8 mouse cellular contexts compared by ENCODE assay signal in the genomic region with DNA sequence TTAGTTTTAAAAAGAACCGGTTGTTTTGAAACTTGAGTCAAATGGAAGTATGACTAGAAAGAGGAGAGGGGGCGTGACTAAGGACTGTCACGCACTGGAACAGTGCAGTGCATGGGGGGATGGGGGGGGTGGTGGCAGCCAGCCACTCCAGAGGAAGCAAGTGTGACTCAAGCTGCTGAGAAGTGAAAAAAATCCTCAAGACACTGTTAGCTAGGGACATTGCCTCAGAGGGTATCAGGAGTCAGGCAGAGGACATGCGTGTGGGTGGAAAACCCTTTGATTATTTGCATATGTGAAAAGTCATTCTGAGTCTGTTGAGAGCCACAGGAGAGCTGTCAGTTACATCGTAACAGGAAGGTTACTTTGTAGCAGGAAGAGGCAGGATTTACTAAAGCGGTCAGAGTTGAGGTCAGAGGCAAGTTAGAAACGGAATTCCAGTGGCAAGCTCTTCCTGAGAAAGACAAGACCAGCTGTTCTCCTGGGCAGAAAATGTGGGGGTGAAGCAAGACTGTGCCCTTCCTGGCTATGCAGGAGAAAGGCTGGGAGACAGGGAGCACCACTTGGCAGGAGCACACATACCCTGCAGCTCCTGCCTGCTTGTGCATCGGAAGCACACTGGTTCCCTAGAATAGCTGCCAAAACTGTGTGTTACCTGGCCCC. TPM values are rescaled to one million over a fixed set of nuclear protein-coding genes. Genes with fewer than 3 reads are reported as not detected.
DNase-seq lines count a peak whose midpoint lies in the region; ATAC-seq lines count a peak whose summit lies in the region.

No protein-coding gene starts in this region.

- intact Hi-C loops in heart, postnatal 14 days (cut with DNase I), result loop anchor here (2.0 kb wide), 1 partner anchor 22 kb away; the partner anchor contains the start of gene Stoml1

- H3K4me3 ChIP-seq in embryonic facial prominence, embryonic 10.5 days, result peak overlapping the region; percentile 18; the same call in 1 of the 2 replicates
- H3K4me3 ChIP-seq in limb, embryonic 15.5 days, result no peak overlapping the region
- H3K4me3 ChIP-seq in neural tube, embryonic 11.5 days (ENCODE audit: low read depth, low read length), result no peak overlapping the region

- H3K9ac ChIP-seq in limb, embryonic 15.5 days, result no peak overlapping the region
- H3K9ac ChIP-seq in neural tube, embryonic 11.5 days (ENCODE audit: low read length), result no peak overlapping the region

- no peak for DNase-seq in frontal cortex, postnatal 14 days (ENCODE audit: low spot score in 2 of 2)
- peak; percentile 80 for DNase-seq in NIH3T3 (ENCODE audit: low read depth)
- DNase-seq in embryonic facial prominence, embryonic 10.5 days (ENCODE audit: low spot score), result peak; percentile 54
- DNase-seq in heart, postnatal 14 days, result peak; percentile 32 to 43
- DNase-seq in neural tube, embryonic 11.5 days (ENCODE audit: low spot score), result peak; percentile 20
- no peak for DNase-seq in left cerebral cortex, adult 9 months (ENCODE audit: low spot score in 2 of 2)

- H3K4me2 ChIP-seq in limb, embryonic 15.5 days, result 0 out of 2 replicates have a peak overlapping the region, but pooled peaks have one; percentile 19
- H3K4me2 ChIP-seq in neural tube, embryonic 11.5 days (ENCODE audit: low read depth), result 0 out of 2 replicates have a peak overlapping the region, but pooled peaks have one; percentile 6

- peaks cover 32% of the 10 kb centered on the region for H3K4me1 ChIP-seq in embryonic facial prominence, embryonic 10.5 days
- peaks cover 17% of the 10 kb centered on the region for H3K4me1 ChIP-seq in limb, embryonic 15.5 days
- H3K4me1 ChIP-seq in neural tube, embryonic 11.5 days (ENCODE audit: control insufficient read depth, insufficient read depth, low read length), result peaks cover 4% of the 10 kb centered on the region; the same call in 1 of the 2 replicates

- WGBS in embryonic facial prominence, embryonic 10.5 days, result 28% methylated on average over 8 of the region's 8 CpGs
- 7% methylated on average over 8 of the region's 8 CpGs for WGBS in limb, embryonic 15.5 days
- WGBS in neural tube, embryonic 11.5 days, result 37% methylated on average over 8 of the region's 8 CpGs

- H3K9me3 ChIP-seq in embryonic facial prominence, embryonic 10.5 days, result no peaks in the 10 kb centered on the region
- H3K9me3 ChIP-seq in limb, embryonic 15.5 days, result no peaks in the 10 kb centered on the region
- no peaks in the 10 kb centered on the region for H3K9me3 ChIP-seq in neural tube, embryonic 11.5 days (ENCODE audit: control insufficient read depth, low read length)

- no peaks in the 10 kb centered on the region for H3K36me3 ChIP-seq in embryonic facial prominence, embryonic 10.5 days (replicated peaks)
- no peaks in the 10 kb centered on the region for H3K36me3 ChIP-seq in limb, embryonic 15.5 days
- no peaks in the 10 kb centered on the region for H3K36me3 ChIP-seq in neural tube, embryonic 11.5 days (ENCODE audit: control insufficient read depth, insufficient read depth, low read length)

- no peaks in the 10 kb centered on the region for H3K27me3 ChIP-seq in embryonic facial prominence, embryonic 10.5 days (replicated peaks; ENCODE audit: low read depth, poor library complexity, severe bottlenecking)
- no peaks in the 10 kb centered on the region for H3K27me3 ChIP-seq in limb, embryonic 15.5 days
- H3K27me3 ChIP-seq in neural tube, embryonic 11.5 days (ENCODE audit: control insufficient read depth, insufficient read depth, low read length), result no peaks in the 10 kb centered on the region

- H3K27ac ChIP-seq in embryonic facial prominence, embryonic 10.5 days (replicated peaks), result peak overlapping the region; percentile 81
- peak overlapping the region; percentile 81 for H3K27ac ChIP-seq in limb, embryonic 15.5 days
- peak overlapping the region; percentile 65 for H3K27ac ChIP-seq in neural tube, embryonic 11.5 days (ENCODE audit: low read depth, low read length)

- peak; percentile 71 for ATAC-seq in frontal cortex, adult (ENCODE audit: low TSS enrichment)
- peak; percentile 73 for ATAC-seq in limb, embryonic 15.5 days (ENCODE audit: insufficient number of reproducible peaks, low FRiP score, low TSS enrichment, low read depth)
- ATAC-seq in neural tube, embryonic 11.5 days (ENCODE audit: insufficient read depth, low FRiP score, low TSS enrichment), result no peak

RNA-seq across cellular contexts. Expression of gene Stoml1, which starts 22.3 kb away (rescaled TPM):
- polyA plus RNA-seq in embryonic facial prominence, embryonic 10.5 days (2016; fragmentation: Nextera tagmentation; extraction: Ambion mirVana), result 28.4 and 30.2 TPM in 2 replicates
- total RNA-seq in heart, postnatal 14 days (2021), result 10 to 100 TPM; 12.7 to 12.9 TPM
- 34.2 and 35.5 TPM in 2 replicates for polyA plus RNA-seq in limb, embryonic 15.5 days (2015; fragmentation: Nextera tagmentation; extraction: Ambion mirVana)
- 29.6 and 35.9 TPM in 2 replicates for polyA plus RNA-seq in neural tube, embryonic 11.5 days (2014; fragmentation: Nextera tagmentation; extraction: Ambion mirVana)

RNA-seq across cellular contexts. Expression of gene Pml, which starts 25.7 kb away (rescaled TPM):
- 17.2 and 17.6 TPM in 2 replicates for polyA plus RNA-seq in embryonic facial prominence, embryonic 10.5 days (2016; fragmentation: Nextera tagmentation; extraction: Ambion mirVana)
- total RNA-seq in heart, postnatal 14 days (2021), result 10 to 100 TPM; 10.9 to 11.9 TPM
- 15.7 and 16.4 TPM in 2 replicates for polyA plus RNA-seq in limb, embryonic 15.5 days (2015; fragmentation: Nextera tagmentation; extraction: Ambion mirVana)
- 7.6 and 10.6 TPM in 2 replicates for polyA plus RNA-seq in neural tube, embryonic 11.5 days (2014; fragmentation: Nextera tagmentation; extraction: Ambion mirVana)

RNA-seq across cellular contexts. Expression of gene Loxl1, which starts 37.7 kb away (rescaled TPM):
- polyA plus RNA-seq in embryonic facial prominence, embryonic 10.5 days (2016; fragmentation: Nextera tagmentation; extraction: Ambion mirVana), result 7.0 and 11.9 TPM in 2 replicates
- 10 to 100 TPM; 50.5 to 53.2 TPM for total RNA-seq in heart, postnatal 14 days (2021)
- polyA plus RNA-seq in limb, embryonic 15.5 days (2015; fragmentation: Nextera tagmentation; extraction: Ambion mirVana), result 92.6 and 110 TPM in 2 replicates
- polyA plus RNA-seq in neural tube, embryonic 11.5 days (2014; fragmentation: Nextera tagmentation; extraction: Ambion mirVana), result 12.8 and 13.5 TPM in 2 replicates

Comparison
In these comparisons a context has a peak if more than half of its experiments do, and no peak if none do; other contexts are left out.
1. DNase-seq: peak in NIH3T3 (single experiment), embryonic facial prominence, embryonic 10.5 days (single experiment), heart, postnatal 14 days (2 of 2) and neural tube, embryonic 11.5 days (single experiment); none in frontal cortex, postnatal 14 days (0 of 2) and left cerebral cortex, adult 9 months (0 of 2).
2. Peak in every context shown above with its lines, with median percentiles within 50 percentile points of each other: H3K27ac ChIP-seq.